Mouse (Mus musculus): ENCODE results near the gene Fam151b. TPM values are rescaled to one million over a fixed set of nuclear protein-coding genes. Genes with fewer than 3 reads are reported as not detected.

Fam151b gene
- polyA plus RNA-seq, 1 experiment from 2014 or later, result 0.28 TPM

- no peaks in the 10 kb centered on the region for H3K36me3 ChIP-seq
- H3K27ac ChIP-seq (replicated peaks), result no peak overlapping the region
- H3K4me1 ChIP-seq, result no peaks in the 10 kb centered on the region
- ATAC-seq (ENCODE audit: insufficient number of reproducible peaks, low FRiP score, low TSS enrichment, low read depth), result no peak
- 83% methylated on average over 11 of the region's 11 CpGs for WGBS
- H3K4me2 ChIP-seq (replicated peaks), result no peak overlapping the region
- H3K4me3 ChIP-seq (replicated peaks), result no peak overlapping the region
- peaks cover 21% of the 10 kb centered on the region for H3K27me3 ChIP-seq
- H3K9me3 ChIP-seq (replicated peaks), result no peaks in the 10 kb centered on the region
- H3K9ac ChIP-seq, result no peak overlapping the region
These were observed 64.2 kb downstream of the Fam151b start for GRCm38 (mm10) chr13:92419630-92420029.

- Histone ChIP-seq H3K36me3 (no peaks in the 10 kb centered on the region), H3K27ac (replicated peaks) (no peak overlapping the region), H3K4me1 (no peaks in the 10 kb centered on the region), H3K4me3 (replicated peaks) (no peak overlapping the region), H3K9me3 (replicated peaks) (no peaks in the 10 kb centered on the region), H3K4me2 (replicated peaks) (no peak overlapping the region), H3K27me3 (no peaks in the 10 kb centered on the region), H3K9ac (no peak overlapping the region)
- WGBS, result 71% methylated on average over 2 of the region's 2 CpGs
- ATAC-seq (ENCODE audit: insufficient number of reproducible peaks, low FRiP score, low TSS enrichment, low read depth), result no peak
These were observed 73.3 kb downstream of the Fam151b start for GRCm38 (mm10) chr13:92410486-92410885.

DNA sequence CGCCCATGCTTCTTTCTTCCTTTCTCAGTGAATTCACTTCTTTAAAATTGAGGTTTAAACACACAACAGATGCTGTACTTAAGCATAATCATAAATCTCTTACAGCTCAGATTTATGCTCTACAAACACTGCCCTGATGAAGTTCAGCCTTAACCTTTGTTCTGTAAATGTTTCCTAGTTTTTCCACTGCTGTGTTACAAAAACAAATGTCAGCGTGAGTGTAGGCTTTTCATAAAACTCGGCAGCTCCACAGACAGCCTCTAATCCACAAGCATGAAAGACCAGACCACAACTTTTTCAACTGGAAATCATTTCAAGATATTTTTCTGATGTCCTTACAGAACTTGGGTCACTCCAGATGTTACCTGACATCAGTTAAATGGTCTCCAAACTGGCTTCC lies 80.3 kb downstream of the Fam151b start:
- no peaks in the 10 kb centered on the region for H3K9me3 ChIP-seq (replicated peaks)
- WGBS, result 54% methylated on average over 3 of the region's 3 CpGs

GRCm38 (mm10) chr13:92402063-92402462 lies 81.8 kb downstream of the Fam151b start:
- Histone ChIP-seq H3K4me1 (no peaks in the 10 kb centered on the region), H3K9ac (no peak overlapping the region), H3K9me3 (replicated peaks) (no peaks in the 10 kb centered on the region), H3K36me3 (no peaks in the 10 kb centered on the region), H3K4me2 (replicated peaks) (no peak overlapping the region), H3K27me3 (no peaks in the 10 kb centered on the region), H3K4me3 (replicated peaks) (no peak overlapping the region), H3K27ac (replicated peaks) (no peak overlapping the region)
- WGBS, result 40% methylated on average over 2 of the region's 2 CpGs
- no peak for ATAC-seq (ENCODE audit: insufficient number of reproducible peaks, low FRiP score, low TSS enrichment, low read depth)

More for the DNA sequence above, 80.3 kb downstream of the Fam151b start:
- H3K4me3 ChIP-seq (replicated peaks), result no peak overlapping the region
- H3K4me1 ChIP-seq, result no peaks in the 10 kb centered on the region
- H3K9ac ChIP-seq, result no peak overlapping the region
- ATAC-seq (ENCODE audit: insufficient number of reproducible peaks, low FRiP score, low TSS enrichment, low read depth), result no peak
- no peak overlapping the region for H3K27ac ChIP-seq (replicated peaks)
- no peak overlapping the region for H3K4me2 ChIP-seq (replicated peaks)
- H3K27me3 ChIP-seq, result no peaks in the 10 kb centered on the region
- no peaks in the 10 kb centered on the region for H3K36me3 ChIP-seq

Other genes with a start within 250 kb of the Fam151b start
- gene Gm20379, start 178.0 kb downstream of the Fam151b start, polyA plus RNA-seq (2015; fragmentation: Nextera tagmentation; extraction: Ambion mirVana), result 0.63 and 1.3 TPM in 2 replicates
- gene Dhfr, start 129.3 kb downstream of the Fam151b start, polyA plus RNA-seq (2015; fragmentation: Nextera tagmentation; extraction: Ambion mirVana), result 12.1 and 12.3 TPM in 2 replicates
- 22.5 and 24.2 TPM in 2 replicates for gene Msh3, start 129.0 kb downstream of the Fam151b start, polyA plus RNA-seq (2015; fragmentation: Nextera tagmentation; extraction: Ambion mirVana)
- gene Ankrd34b, start 58.1 kb downstream of the Fam151b start, polyA plus RNA-seq (2015; fragmentation: Nextera tagmentation; extraction: Ambion mirVana), result 0.07 and 0.09 TPM in 2 replicates
- gene Zfyve16, start 46.9 kb upstream of the Fam151b start, polyA plus RNA-seq (2015; fragmentation: Nextera tagmentation; extraction: Ambion mirVana), result 10.3 and 10.5 TPM in 2 replicates
- not detected in 2 replicates for gene Spz1, start 92.2 kb upstream of the Fam151b start, polyA plus RNA-seq (2015; fragmentation: Nextera tagmentation; extraction: Ambion mirVana)
- gene Serinc5, start 127.1 kb upstream of the Fam151b start, polyA plus RNA-seq (2015; fragmentation: Nextera tagmentation; extraction: Ambion mirVana), result 18.8 and 20.0 TPM in 2 replicates